Mouse (Mus musculus) CH12.LX (cell line): Measurements from ENCODE around the gene Kif1c. TPM values are rescaled to one million over a fixed set of nuclear protein-coding genes. Genes with fewer than 3 reads are reported as not detected.

ENCODE experiments used
- DNase-seq: peaks from one replicate; pipeline ENCODE4 v3.0.0-alpha.2; 2013; ENCODE audit errors: extremely low read depth
- H3K27ac ChIP-seq: 2 replicates; pipeline ENCODE4 v1.5.1; 2012; ENCODE audit warnings: low read depth, mild to moderate bottlenecking, control low read depth, moderate library complexity; ENCODE audit not compliant: insufficient read depth
- H3K27me3 ChIP-seq: replicated peaks from 2 replicates; pipeline ENCODE3; 2012; ENCODE audit warnings: inconsistent platforms
- H3K36me3 ChIP-seq, 2 experiments: replicated peaks in 1 of 2; 2 replicates each; pipeline versions ENCODE3 to v1.6.1; 2012; ENCODE audit warnings: inconsistent platforms in 1 of 2, low read length in 1 of 2, mild to moderate bottlenecking in 1 of 2, mixed read lengths in 1 of 2, moderate library complexity in 1 of 2; ENCODE audit not compliant: control insufficient read depth in 1 of 2, insufficient read depth in 1 of 2
- H3K4me1 ChIP-seq, 2 experiments: 2 replicates each; pipeline ENCODE4 v1.6.1; 2012; ENCODE audit warnings: inconsistent platforms in 1 of 2, moderate library complexity in 1 of 2; ENCODE audit not compliant: insufficient read depth in 2 of 2, control insufficient read depth in 1 of 2
- H3K4me2 ChIP-seq: 2 replicates; pipeline ENCODE4 v1.6.1; 2012; ENCODE audit warnings: low read depth, mild to moderate bottlenecking, control low read depth; ENCODE audit not compliant: poor library complexity, insufficient read depth, severe bottlenecking
- H3K4me3 ChIP-seq, 3 experiments: fragments of 150-350 bp in 1 of 3; sonication (generic) in 1 of 3; replicated peaks in 1 of 3; 2 replicates each; pipeline versions ENCODE3 to v1.5.1; 2011 to 2012; ENCODE audit warnings: low read depth in 2 of 3, low read length in 2 of 3, mild to moderate bottlenecking in 2 of 3, moderate library complexity in 2 of 3, control low read depth in 1 of 3, improper control_type of control experiment in 1 of 3, inconsistent platforms in 1 of 3, mixed read lengths in 1 of 3; ENCODE audit not compliant: poor library complexity in 1 of 3
- H3K79me2 ChIP-seq: replicated peaks from 2 replicates; pipeline ENCODE4 v1.6.1; 2012; ENCODE audit warnings: mild to moderate bottlenecking, moderate library complexity; ENCODE audit not compliant: control insufficient read depth, poor library complexity, insufficient read depth, severe bottlenecking; ENCODE audit errors: extremely low read depth
- H3K9ac ChIP-seq: 2 replicates; pipeline ENCODE4 v1.6.1; 2012; ENCODE audit warnings: low read depth, mild to moderate bottlenecking, control low read depth, moderate library complexity; ENCODE audit not compliant: insufficient read depth
- H3K9me3 ChIP-seq: replicated peaks from 2 replicates; pipeline ENCODE3; 2012; ENCODE audit warnings: low read length, inconsistent platforms, mixed read lengths
- BHLHE40 ChIP-seq: IDR thresholded peaks from 2 replicates; pipeline ENCODE4 v1.6.1; 2011; ENCODE audit warnings: mild to moderate bottlenecking, low read depth, low read length, improper control_type of control experiment
- CHD1 ChIP-seq: IDR thresholded peaks from 2 replicates; pipeline ENCODE4 v1.6.1; 2012; ENCODE audit warnings: low read depth, low read length, improper control_type of control experiment, inconsistent platforms
- E2F4 ChIP-seq: IDR thresholded peaks from 2 replicates; pipeline ENCODE4 v1.6.1; 2011; ENCODE audit warnings: low read depth, low read length, improper control_type of control experiment; ENCODE audit not compliant: insufficient replicate concordance
- EP300 ChIP-seq: IDR thresholded peaks from 2 replicates; pipeline ENCODE4 v1.6.1; 2011; ENCODE audit warnings: low read length, improper control_type of control experiment
- GABPA ChIP-seq: IDR thresholded peaks from 2 replicates; pipeline ENCODE4 v1.6.1; 2012; ENCODE audit warnings: low read depth, low read length, improper control_type of control experiment, inconsistent platforms; ENCODE audit not compliant: insufficient replicate concordance
- IRF4 ChIP-seq: IDR thresholded peaks from 2 replicates; pipeline ENCODE4 v1.6.1; 2014; ENCODE audit warnings: low read depth, mild to moderate bottlenecking, inconsistent platforms, low read length, improper control_type of control experiment
- KAT2A ChIP-seq: IDR thresholded peaks from 2 replicates; pipeline ENCODE4 v1.6.1; 2012; ENCODE audit warnings: low read length, improper control_type of control experiment, inconsistent platforms; ENCODE audit not compliant: insufficient replicate concordance
- MYC ChIP-seq: IDR thresholded peaks from 2 replicates; pipeline ENCODE4 v1.6.1; 2011; ENCODE audit warnings: low read depth, mild to moderate bottlenecking, improper control_type of control experiment, low read length
- NELFE ChIP-seq: IDR thresholded peaks from 2 replicates; pipeline ENCODE4 v1.6.1; 2011; ENCODE audit warnings: low read depth, low read length, improper control_type of control experiment
- NRF1 ChIP-seq: IDR thresholded peaks from 2 replicates; pipeline ENCODE4 v1.6.1; 2014; ENCODE audit warnings: low read depth, mild to moderate bottlenecking, inconsistent platforms, low read length, improper control_type of control experiment, moderate library complexity
- PAX5 ChIP-seq: IDR thresholded peaks from 2 replicates; pipeline ENCODE4 v1.6.1; 2012; ENCODE audit warnings: low read length, inconsistent platforms, mixed read lengths
- RAD21 ChIP-seq: IDR thresholded peaks from 2 replicates; pipeline ENCODE4 v1.6.1; 2011; ENCODE audit warnings: low read depth, mild to moderate bottlenecking, low read length, improper control_type of control experiment, moderate library complexity
- SMC3 ChIP-seq: IDR thresholded peaks from 2 replicates; pipeline ENCODE4 v1.6.1; 2011; ENCODE audit warnings: low read depth, low read length, improper control_type of control experiment
- TBP ChIP-seq: conservative IDR thresholded peaks from 2 replicates; pipeline ENCODE4 v1.6.1; 2011; ENCODE audit warnings: low read depth, low read length, improper control_type of control experiment
- UBTF ChIP-seq: IDR thresholded peaks from 2 replicates; pipeline ENCODE4 v1.6.1; 2012; ENCODE audit warnings: low read depth, mild to moderate bottlenecking, inconsistent platforms, low read length, improper control_type of control experiment, moderate library complexity
- ZC3H11A ChIP-seq: IDR thresholded peaks from 2 replicates; pipeline ENCODE4 v1.6.1; 2012; ENCODE audit warnings: low read depth, mild to moderate bottlenecking, inconsistent platforms, low read length, improper control_type of control experiment
- ZKSCAN1 ChIP-seq: IDR thresholded peaks from 2 replicates; pipeline ENCODE4 v1.6.1; 2012; ENCODE audit warnings: low read depth, inconsistent platforms, low read length, improper control_type of control experiment, borderline replicate concordance
- ZNF384 ChIP-seq: IDR thresholded peaks from 2 replicates; pipeline ENCODE4 v1.6.1; 2012; ENCODE audit warnings: low read depth, low read length, improper control_type of control experiment, inconsistent platforms
- dilution Hi-C: fragments of 300-500 bp; cut with MboI; formaldehyde crosslinking; loops from 2 replicates; pipeline ENCODE4 v1.14.3; 2020; ENCODE audit warnings: low sequenced_read_pairs; ENCODE audit not compliant: extremely low pct_unique_long_range_greater_than_20kb, extremely low pct_ligation_motif_present
- in situ Hi-C: fragments of 300-500 bp; cut with MboI; formaldehyde crosslinking; loops from 3 replicates; pipeline ENCODE4 v1.14.3; 2019; ENCODE audit warnings: low sequenced_read_pairs, low pct_ligation_motif_present, low pct_unique_long_range_greater_than_20kb, mixed read lengths
- polyA plus RNA-seq: library from polyadenylated mRNA; unstranded; fragments of >175 nt; gene quantifications from 2 replicates; pipeline ENCODE4 v1.2.1, GENCODE M21; 2012; ENCODE audit warnings: low read depth; ENCODE audit not compliant: insufficient read length
- total RNA-seq, 2 experiments: library from RNA; depleted of rRNA; stranded (reverse); fragments of 300-350 nt in 1 of 2; fragments of >200 nt in 1 of 2; gene quantifications; 2 replicates each; pipeline ENCODE4 v1.2.3; 2012 to 2014

The Kif1c gene
- total and polyA plus RNA-seq, 3 experiments = 11.0 to 38.0 (median 31.7) TPM

DNA sequence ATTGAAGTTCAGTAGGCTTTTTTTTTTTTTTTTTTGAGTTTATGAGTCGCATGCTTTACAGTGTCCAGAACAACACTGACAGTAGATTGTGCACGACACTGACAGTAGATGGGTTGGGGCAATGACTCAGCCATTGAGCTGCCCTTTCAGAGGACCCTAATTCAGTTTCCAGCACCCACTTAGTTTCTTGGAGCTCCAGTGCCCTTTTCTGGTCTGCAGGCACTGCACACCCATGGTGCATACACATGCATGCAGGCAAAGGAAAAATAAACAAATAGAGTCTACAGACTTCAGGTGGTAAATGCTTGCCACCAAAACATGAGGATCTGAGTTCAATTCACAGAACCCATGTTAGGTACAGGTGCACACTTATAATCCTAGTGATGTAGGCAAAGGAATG is 26.2 kb downstream of the Kif1c start:
- peaks cover 57 to 73% of the 10 kb centered on the region in 2 experiments for H3K36me3 ChIP-seq
- no peaks in the 10 kb centered on the region for H3K9me3 ChIP-seq
- in situ Hi-C loops (no loop called here), dilution Hi-C loops (no loop called here)
- H3K27me3 ChIP-seq = no peaks in the 10 kb centered on the region
- no peak overlapping the region for H3K4me3 ChIP-seq
- H3K4me1 ChIP-seq = no peaks in the 10 kb centered on the region
- DNase-seq = no peak
- H3K4me2 ChIP-seq = no peak overlapping the region
- TF ChIP-seq BHLHE40 (no peak), NELFE (no peak), TBP (no peak), UBTF (no peak), NRF1 (no peak), PAX5 (no peak), CHD1 (no peak), RAD21 (no peak), KAT2A (no peak), EP300 (no peak), MYC (no peak), ZKSCAN1 (no peak), SMC3 (no peak), IRF4 (no peak)
- no peaks in the 10 kb centered on the region for H3K79me2 ChIP-seq
- no peak overlapping the region for H3K9ac ChIP-seq
- no peak overlapping the region for H3K27ac ChIP-seq

DNA sequence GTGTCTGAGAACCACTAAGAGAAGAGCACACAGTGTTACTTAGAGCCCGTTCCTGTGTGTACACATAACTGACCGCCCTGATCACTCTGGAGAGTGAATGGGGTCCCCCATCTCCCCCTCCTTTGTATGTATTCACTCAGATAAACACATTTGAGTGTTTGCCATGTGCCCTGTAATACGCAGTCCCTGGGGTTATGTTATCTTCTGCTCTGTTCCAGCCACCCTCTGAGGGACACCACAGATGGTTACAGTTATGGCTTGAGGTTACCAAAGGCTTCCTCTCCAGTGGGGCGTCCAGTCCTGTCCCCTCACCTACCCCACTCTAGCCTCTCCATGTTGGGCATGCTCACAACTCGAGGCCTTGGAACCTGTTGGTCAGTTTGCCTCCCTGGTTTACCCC is 27.0 kb downstream of the Kif1c start:
- peaks cover 57 to 66% of the 10 kb centered on the region in 2 experiments for H3K36me3 ChIP-seq
- no peaks in the 10 kb centered on the region for H3K27me3 ChIP-seq
- TF ChIP-seq GABPA (no peak), ZNF384 (no peak), ZC3H11A (no peak), E2F4 (no peak)
- TF ChIP-seq, all 38 proteins: peak for 0
- DNase-seq = no peak
- dilution Hi-C loops (no loop called here), in situ Hi-C loops (no loop called here)
- Histone ChIP-seq H3K4me3 (no peak overlapping the region), H3K9me3 (no peaks in the 10 kb centered on the region), H3K9ac (no peak overlapping the region), H3K4me1 (no peaks in the 10 kb centered on the region), H3K4me2 (no peak overlapping the region), H3K27ac (no peak overlapping the region), H3K79me2 (no peaks in the 10 kb centered on the region)
